Mouse (Mus musculus) megakaryocyte, embryonic 14.5 days (primary cell): ENCODE results near the gene Odf3l1.

Experiments used
- FLI1 ChIP-seq: IDR thresholded peaks from 2 replicates; pipeline ENCODE4 v1.6.1; 2012; ENCODE audit warnings: low read length, inconsistent platforms, mixed read lengths
- GATA1 ChIP-seq: IDR thresholded peaks from 3 replicates; pipeline ENCODE4 v1.6.1; 2012; ENCODE audit warnings: mixed read lengths, low read length, inconsistent platforms, borderline replicate concordance

DNA sequence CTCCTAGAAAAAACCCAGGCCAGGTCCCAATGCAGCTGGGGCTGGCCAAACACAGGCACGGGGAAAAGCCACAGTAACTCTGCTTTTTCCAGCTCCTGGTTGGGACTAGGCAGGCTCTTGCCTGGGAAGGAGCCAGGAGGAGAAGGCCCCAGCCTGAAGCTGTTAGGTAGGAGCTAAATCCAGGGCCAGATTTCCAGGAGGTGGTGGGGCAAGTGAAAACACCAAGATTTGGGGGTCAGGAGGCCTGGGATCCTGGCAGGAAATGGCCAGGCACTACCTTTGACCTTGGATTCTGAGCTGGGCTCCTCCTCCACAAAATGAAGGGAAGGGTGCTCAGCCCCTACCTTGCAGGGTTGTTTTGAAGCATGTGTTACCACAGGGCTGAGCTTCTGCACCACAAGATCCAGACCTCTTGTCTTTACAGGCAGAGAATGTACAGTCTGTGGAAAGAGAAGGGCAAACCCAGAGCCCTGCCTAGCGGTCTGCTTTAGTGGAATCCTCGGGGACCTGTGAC, at the start of gene Odf3l1:
- TF ChIP-seq GATA1, result no peak
- no peak for TF ChIP-seq FLI1
